Comparison of ENCODE assay signal across 1 mouse cellular context in the genomic region with DNA sequence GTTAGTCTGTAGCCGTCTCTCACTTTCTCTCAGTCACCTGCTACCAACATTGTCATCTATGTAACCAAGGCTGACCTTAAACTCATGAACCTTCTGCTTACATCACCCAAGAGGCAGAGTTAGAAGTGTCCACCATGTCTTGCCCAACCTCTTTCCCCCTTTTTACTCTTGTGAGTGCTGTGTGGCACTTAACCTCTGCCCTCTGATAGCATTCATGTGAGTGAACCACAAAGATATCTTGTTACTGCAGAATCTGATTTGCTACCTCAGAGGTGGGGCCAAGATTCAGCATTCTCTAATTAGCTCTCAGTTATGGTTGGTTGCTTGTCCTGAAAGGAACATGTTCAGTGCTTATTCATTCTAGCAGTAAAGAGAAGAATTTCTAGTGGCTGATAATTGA.
TF ChIP-seq lines count a peak whose summit lies in the region.

No protein-coding gene starts in this region.

TF ChIP-seq in CH12.LX, 34 proteins besides CTCF, POLR2A, EP300 and RAD21 (continued from another document):
- no peak for TF ChIP-seq ZC3H11A (IDR thresholded peaks at IDR 0.05; ENCODE audit: low read depth, low read length)
- no peak for TF ChIP-seq JUND (conservative IDR thresholded peaks at IDR 0.05; ENCODE audit: low read depth, low read length)
- no peak for TF ChIP-seq E2F4 (IDR thresholded peaks at IDR 0.05; ENCODE audit: insufficient replicate concordance, low read depth, low read length)
- TF ChIP-seq NELFE (IDR thresholded peaks at IDR 0.05; ENCODE audit: low read depth, low read length) = no peak
- TF ChIP-seq KAT2A (IDR thresholded peaks at IDR 0.05; ENCODE audit: insufficient replicate concordance, low read length) = no peak
- no peak for TF ChIP-seq GABPA (IDR thresholded peaks at IDR 0.05; ENCODE audit: insufficient replicate concordance, low read depth, low read length)
- TF ChIP-seq PAX5 (IDR thresholded peaks at IDR 0.05; ENCODE audit: low read length) = no peak
